Mouse (Mus musculus): ENCODE data around the gene Rbfox2. TPM values are rescaled to one million over a fixed set of nuclear protein-coding genes. Genes with fewer than 3 reads are reported as not detected.
"Not testable (repeated sequence)": the region's sequence is repeated elsewhere in the genome, so short reads cannot be mapped to it uniquely, and the experiment has no call there.

Rbfox2 gene
- total and polyA plus RNA-seq, 3 experiments: 0.89 TPM; not detected in 2

- Histone ChIP-seq H3K79me2 (replicated peaks; ENCODE audit: control insufficient read depth, extremely low read depth, insufficient read depth, poor library complexity, severe bottlenecking) (no peaks in the 10 kb centered on the region), H3K9ac (ENCODE audit: insufficient read depth, low read depth) (no peak overlapping the region), H3K4me1 (ENCODE audit: control insufficient read depth in 1 of 2, insufficient read depth in 2 of 2) (no peaks in the 10 kb centered on the region), H3K36me3 (replicated peaks in 1 of 2; ENCODE audit: control insufficient read depth in 1 of 2, insufficient read depth in 1 of 2, low read length in 1 of 2) (no peaks in the 10 kb centered on the region), H3K27me3 (replicated peaks) (peaks cover 49% of the 10 kb centered on the region), H3K9me3 (replicated peaks; ENCODE audit: low read length) (no peaks in the 10 kb centered on the region), H3K4me3 (replicated peaks in 1 of 3; ENCODE audit: low read depth in 2 of 3, low read length in 2 of 3, poor library complexity in 1 of 3) (no peak overlapping the region), H3K4me2 (ENCODE audit: insufficient read depth, low read depth, poor library complexity, severe bottlenecking) (no peak overlapping the region), H3K27ac (ENCODE audit: insufficient read depth, low read depth) (no peak overlapping the region)
- TF ChIP-seq JUN (IDR thresholded peaks at IDR 0.05; ENCODE audit: insufficient read depth, low read depth, low read length) (no peak), ZNF384 (IDR thresholded peaks at IDR 0.05; ENCODE audit: low read depth, low read length) (no peak), PAX5 (IDR thresholded peaks at IDR 0.05; ENCODE audit: low read length) (no peak), MEF2A (IDR thresholded peaks at IDR 0.05; ENCODE audit: borderline replicate concordance, low read depth, low read length) (no peak), MAFK (IDR thresholded peaks at IDR 0.05; ENCODE audit: insufficient replicate concordance, low read length) (no peak)
- in situ Hi-C loops (cut with MboI; ENCODE audit: low pct_ligation_motif_present, low pct_unique_long_range_greater_than_20kb, low sequenced_read_pairs): no loop called here
- dilution Hi-C loops (cut with MboI; ENCODE audit: extremely low pct_ligation_motif_present, extremely low pct_unique_long_range_greater_than_20kb, low sequenced_read_pairs): no loop called here
- no peak for DNase-seq (ENCODE audit: extremely low read depth)
Measured at GRCm38 (mm10) chr15:77336968-77337341, 30.2 kb upstream of the Rbfox2 start.

- no peaks in the 10 kb centered on the region for H3K79me2 ChIP-seq (replicated peaks; ENCODE audit: control insufficient read depth, extremely low read depth, insufficient read depth, poor library complexity, severe bottlenecking)
Measured at GRCm38 (mm10) chr15:77336287-77336967, 29.6 kb upstream of the Rbfox2 start.

DNA sequence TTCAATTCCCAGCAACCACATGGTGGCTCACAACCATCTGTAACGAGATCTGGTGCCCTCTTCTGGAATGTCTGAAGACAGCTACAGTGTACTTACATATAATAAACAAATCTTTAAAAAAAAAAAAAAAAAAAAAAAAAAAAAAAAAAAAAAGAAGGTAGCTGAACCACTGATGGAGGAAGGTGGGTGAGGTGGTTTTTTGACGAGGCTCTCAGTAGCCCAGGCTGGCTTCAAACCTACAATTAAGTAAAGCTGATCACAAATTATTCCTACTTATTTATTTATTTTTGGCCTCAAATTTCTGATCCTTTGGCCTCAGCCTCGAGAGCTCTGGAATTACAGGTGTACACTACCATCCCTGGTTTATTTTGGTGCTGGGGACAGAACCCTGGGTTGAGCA is 28.4 kb upstream of the Rbfox2 start:
- H3K4me3 ChIP-seq (replicated peaks in 1 of 3; ENCODE audit: low read depth in 2 of 3, low read length in 2 of 3, poor library complexity in 1 of 3); in situ Hi-C loops (cut with MboI; ENCODE audit: low pct_ligation_motif_present, low pct_unique_long_range_greater_than_20kb, low sequenced_read_pairs); H3K9me3 ChIP-seq (replicated peaks; ENCODE audit: low read length); H3K4me2 ChIP-seq (ENCODE audit: insufficient read depth, low read depth, poor library complexity, severe bottlenecking); H3K4me1 ChIP-seq (ENCODE audit: control insufficient read depth in 1 of 2, insufficient read depth in 2 of 2); DNase-seq (ENCODE audit: extremely low read depth); H3K27ac ChIP-seq (ENCODE audit: insufficient read depth, low read depth); H3K79me2 ChIP-seq (replicated peaks; ENCODE audit: control insufficient read depth, extremely low read depth, insufficient read depth, poor library complexity, severe bottlenecking); dilution Hi-C loops (cut with MboI; ENCODE audit: extremely low pct_ligation_motif_present, extremely low pct_unique_long_range_greater_than_20kb, low sequenced_read_pairs); H3K36me3 ChIP-seq (replicated peaks in 1 of 2; ENCODE audit: control insufficient read depth in 1 of 2, insufficient read depth in 1 of 2, low read length in 1 of 2); H3K9ac ChIP-seq (ENCODE audit: insufficient read depth, low read depth): not testable (repeated sequence)
- H3K27me3 ChIP-seq (replicated peaks): peaks cover 56% of the 10 kb centered on the region

More at GRCm38 (mm10) chr15:77336287-77336967, 29.6 kb upstream of the Rbfox2 start:
- Histone ChIP-seq H3K27me3 (replicated peaks) (peaks cover 51% of the 10 kb centered on the region), H3K9me3 (replicated peaks; ENCODE audit: low read length) (no peaks in the 10 kb centered on the region), H3K4me1 (ENCODE audit: control insufficient read depth in 1 of 2, insufficient read depth in 2 of 2) (no peaks in the 10 kb centered on the region), H3K9ac (ENCODE audit: insufficient read depth, low read depth) (no peak overlapping the region), H3K27ac (ENCODE audit: insufficient read depth, low read depth) (no peak overlapping the region), H3K4me2 (ENCODE audit: insufficient read depth, low read depth, poor library complexity, severe bottlenecking) (no peak overlapping the region), H3K36me3 (replicated peaks in 1 of 2; ENCODE audit: control insufficient read depth in 1 of 2, insufficient read depth in 1 of 2, low read length in 1 of 2) (no peaks in the 10 kb centered on the region), H3K4me3 (replicated peaks in 1 of 3; ENCODE audit: low read depth in 2 of 3, low read length in 2 of 3, poor library complexity in 1 of 3) (no peak overlapping the region)
- dilution Hi-C loops (cut with MboI; ENCODE audit: extremely low pct_ligation_motif_present, extremely low pct_unique_long_range_greater_than_20kb, low sequenced_read_pairs): no loop called here
- TF ChIP-seq CHD2 (IDR thresholded peaks at IDR 0.05; ENCODE audit: low read length): no peak
- TF ChIP-seq POLR2AphosphoS2 (IDR thresholded peaks at IDR 0.05; ENCODE audit: low read depth, low read length): no peak
- TF ChIP-seq NELFE (IDR thresholded peaks at IDR 0.05; ENCODE audit: low read depth, low read length): no peak
- TF ChIP-seq CTCF (conservative IDR thresholded peaks at IDR 0.05 in 1 of 2, IDR thresholded peaks at IDR 0.05 in 1 of 2; ENCODE audit: low read depth in 2 of 2, low read length in 2 of 2): peak in 1 of 2 experiments; percentile 36; a peak in 2 of 4 replicates
- DNase-seq (ENCODE audit: extremely low read depth): no peak
- in situ Hi-C loops (cut with MboI; ENCODE audit: low pct_ligation_motif_present, low pct_unique_long_range_greater_than_20kb, low sequenced_read_pairs): no loop called here
